Mouse (Mus musculus) adrenal gland, postnatal 25 days (tissue): ENCODE measurements at regions not wholly inside any gene's neighbourhood (a gene's known extent, or its start where the extent isn't known, plus 50 kb on each side); places are given as distances from the start of the nearest gene placed in this dataset.
A peak's percentile ranks its signal among the peaks of the same experiment; 100 is the strongest.
"Not testable (repeated sequence)": the region's sequence is repeated elsewhere in the genome, so short reads cannot be mapped to it uniquely, and the experiment has no call there.

Experiments
- DNase-seq: peaks from one replicate; pipeline ENCODE4 v3.0.0; 2021; ENCODE audit warnings: mixed read lengths

DNA sequence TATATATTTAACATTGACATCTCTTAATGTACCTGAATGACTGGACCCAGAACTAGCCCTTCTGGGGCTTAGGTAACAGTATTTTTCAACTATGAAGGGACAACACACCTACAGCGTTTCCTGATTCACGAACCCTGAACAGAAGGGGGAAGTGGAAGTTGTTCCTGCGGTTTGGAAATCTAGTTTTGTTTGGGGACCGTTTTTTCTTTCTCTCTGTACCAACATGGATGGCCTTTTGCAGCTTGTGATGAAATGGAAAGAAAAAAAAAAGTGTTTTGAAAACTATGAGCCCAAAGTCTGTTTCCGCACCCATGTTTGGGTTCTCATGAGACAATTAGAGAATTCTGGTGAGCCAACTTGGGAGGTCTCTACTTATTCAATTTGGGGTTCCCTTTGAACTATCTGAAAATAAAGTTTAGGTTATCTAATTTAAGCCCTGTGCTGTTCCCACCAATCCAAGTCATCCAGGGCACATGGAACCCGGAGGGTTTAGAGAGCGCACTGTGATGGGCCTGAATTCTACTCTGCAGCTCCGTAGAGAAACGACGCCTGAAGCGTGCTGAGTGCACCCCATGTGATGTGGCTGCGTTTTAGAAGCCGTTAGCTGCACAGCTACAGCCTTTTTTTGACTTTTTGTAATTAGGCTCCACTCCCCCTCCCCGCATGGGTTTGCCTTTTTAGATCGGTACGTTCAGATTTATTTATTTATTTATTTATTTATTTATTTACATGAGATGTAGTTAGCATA, 137.0 kb upstream of the Rapgef5 start:
- DNase-seq, result no peak

DNA sequence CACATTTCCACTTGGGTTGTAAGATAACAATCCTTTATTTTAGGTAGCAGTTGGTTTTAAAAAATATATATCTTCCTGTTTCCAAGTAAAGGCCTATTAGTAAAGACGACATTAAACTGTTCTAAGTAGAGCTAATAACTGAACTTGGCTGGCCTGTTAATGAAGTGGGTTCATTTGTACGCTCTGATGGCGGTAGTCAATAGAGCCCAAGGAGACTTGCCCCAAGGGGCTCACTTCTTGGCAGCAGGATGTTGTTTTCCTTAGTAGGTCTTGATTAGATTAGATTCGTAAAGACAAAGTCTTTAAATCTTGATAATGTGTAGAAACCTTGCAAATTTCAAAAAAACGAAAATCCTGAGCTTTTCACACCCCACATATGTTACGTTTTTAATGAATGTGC, 135.4 kb upstream of the Rapgef5 start:
- DNase-seq, result no peak

DNA sequence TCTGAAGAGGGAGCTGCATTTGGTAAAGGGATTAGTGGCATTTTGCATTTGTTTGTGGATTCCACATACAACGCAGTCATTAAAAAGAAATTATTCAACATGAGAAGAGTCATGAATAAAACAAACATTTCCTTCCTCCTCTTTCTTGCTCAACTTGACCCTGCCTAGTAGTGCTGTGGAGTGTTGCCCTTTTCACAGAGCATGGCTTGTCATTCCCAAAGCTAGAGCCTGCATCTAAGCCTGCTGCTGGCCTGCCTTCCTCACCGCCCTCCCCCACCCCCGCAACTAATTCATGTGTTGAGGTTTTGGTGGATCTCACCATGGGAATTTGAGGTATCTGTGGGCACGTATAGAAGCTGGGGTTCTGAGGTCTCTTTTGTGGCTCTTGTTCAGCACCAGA, 133.6 kb upstream of the Rapgef5 start:
- not testable (repeated sequence) for DNase-seq

DNA sequence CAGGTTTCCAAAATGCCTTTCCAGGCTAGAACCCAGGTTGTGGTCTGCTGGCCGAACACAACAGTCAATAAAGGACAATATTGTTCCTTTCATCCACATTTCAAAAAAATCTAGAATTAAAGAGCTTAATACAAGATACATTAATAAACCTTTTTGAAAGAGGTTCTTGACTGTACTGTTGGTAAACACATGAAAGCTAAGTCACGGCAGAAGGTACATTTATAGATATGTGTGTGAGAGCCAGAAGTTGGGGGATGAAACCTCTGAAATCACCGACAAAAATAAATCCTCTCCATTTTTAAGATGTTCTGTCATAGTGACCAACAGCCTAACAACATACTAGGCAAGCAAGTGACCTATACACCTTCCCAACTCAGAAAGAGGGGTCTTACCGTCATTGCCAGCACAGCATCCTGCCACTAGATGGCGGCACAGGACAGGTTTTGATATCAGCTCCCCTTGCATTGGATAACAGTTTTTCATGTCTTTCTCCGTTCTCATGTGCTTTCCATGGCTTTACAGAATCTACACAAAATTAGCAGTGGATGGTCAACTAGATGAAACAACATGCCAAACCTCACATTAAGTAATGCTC, 131.1 kb upstream of the Rapgef5 start:
- DNase-seq, result peak; percentile 85

DNA sequence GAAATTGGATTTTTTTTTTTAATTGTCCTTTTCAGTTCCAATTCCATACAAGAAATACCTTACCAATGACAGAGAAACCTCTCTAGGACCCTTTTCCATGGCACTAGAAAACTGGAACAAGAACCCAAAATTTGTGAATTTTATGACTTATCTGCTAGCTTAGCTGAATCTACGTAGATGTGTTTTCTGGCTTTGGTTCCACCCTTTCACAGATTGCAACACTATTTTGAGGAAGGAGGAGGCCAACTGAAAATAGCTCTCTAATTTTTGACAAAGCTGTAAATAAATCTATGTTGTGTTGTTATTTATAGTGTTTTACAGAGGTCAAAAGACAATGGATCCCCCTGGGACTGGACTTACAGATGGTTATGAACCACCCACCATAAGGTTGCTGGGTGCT, 130.6 kb upstream of the Rapgef5 start:
- DNase-seq, result no peak

DNA sequence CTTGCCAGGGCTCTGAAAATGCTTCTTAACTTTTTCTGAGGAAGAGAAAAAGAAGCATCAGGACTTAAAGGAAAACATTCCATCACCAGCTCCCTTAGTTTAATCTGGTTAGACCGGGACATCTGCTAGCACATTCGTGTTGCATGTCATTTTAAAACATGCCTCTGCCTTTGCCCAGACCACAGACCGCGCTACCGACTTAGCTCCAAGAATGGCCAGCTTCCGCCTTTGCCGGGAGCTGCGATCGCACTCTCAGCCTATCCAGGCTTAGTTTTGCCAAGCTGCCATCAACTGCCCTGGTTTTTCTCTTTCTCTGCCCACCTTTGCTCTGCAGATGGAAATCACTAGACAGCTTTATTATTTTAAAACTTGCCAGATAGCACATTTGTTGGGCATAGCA, 129.3 kb upstream of the Rapgef5 start:
- DNase-seq, result no peak

- DNase-seq, result peak; percentile 76
Measured at GRCm38 (mm10) chr12:117389516-117390347, 126.5 kb upstream of the Rapgef5 start.

GRCm38 (mm10) chr12:117397512-117397911, 118.8 kb upstream of the Rapgef5 start:
- no peak for DNase-seq

DNA sequence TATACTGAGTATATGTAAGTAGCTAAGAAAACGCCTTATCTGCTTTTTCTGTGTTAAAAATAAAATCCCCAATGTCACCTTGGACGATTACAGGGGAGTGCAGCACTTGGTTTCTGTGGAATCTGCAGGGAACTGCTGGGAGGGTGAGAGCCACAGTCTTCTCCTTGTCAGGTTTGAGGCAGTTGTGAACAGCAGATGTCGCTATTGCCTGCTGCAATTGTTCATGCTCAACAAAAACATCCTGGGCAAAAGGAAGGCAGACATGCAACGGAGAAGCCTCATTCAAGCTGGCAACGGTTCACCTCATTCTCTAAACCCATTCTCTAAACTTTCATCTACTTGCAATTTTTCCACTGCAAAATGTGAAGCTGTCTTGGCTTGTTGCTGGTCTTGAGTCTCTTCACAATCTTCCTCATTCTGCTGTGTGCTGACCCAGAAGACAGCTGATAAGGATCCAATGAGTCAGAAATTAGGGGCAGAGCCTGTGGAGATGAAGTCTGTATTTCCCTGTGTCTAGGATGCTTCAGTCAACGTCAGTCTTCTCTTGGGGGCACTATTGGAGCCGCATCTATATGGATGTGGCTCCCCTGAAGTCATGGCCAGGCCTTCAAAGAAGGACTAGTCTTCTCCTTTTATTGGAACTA, 112.6 kb upstream of the Rapgef5 start:
- DNase-seq, result peak; percentile 64

- DNase-seq, result peak; percentile 20
Measured at GRCm38 (mm10) chr12:117404157-117404752, 112.0 kb upstream of the Rapgef5 start.

DNA sequence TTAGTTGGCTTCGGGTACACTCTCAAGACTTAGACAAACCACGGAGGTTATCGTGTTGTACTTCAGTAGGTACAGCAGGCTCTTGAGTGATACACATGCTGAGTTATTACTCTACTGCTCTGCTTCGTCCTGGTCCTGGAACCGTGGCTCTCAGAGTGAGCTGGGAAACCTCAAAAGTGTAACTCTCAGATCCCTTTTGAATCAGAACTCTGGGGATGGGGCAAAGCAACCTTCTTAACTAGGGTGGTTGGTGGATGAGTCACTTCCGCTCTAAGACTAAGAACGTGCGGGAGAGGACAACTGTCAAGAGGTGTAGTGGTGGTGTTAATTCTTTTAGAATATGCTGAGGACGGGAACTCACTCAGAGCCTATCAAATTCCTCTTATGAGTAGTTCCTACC, 109.4 kb upstream of the Rapgef5 start:
- no peak for DNase-seq

DNA sequence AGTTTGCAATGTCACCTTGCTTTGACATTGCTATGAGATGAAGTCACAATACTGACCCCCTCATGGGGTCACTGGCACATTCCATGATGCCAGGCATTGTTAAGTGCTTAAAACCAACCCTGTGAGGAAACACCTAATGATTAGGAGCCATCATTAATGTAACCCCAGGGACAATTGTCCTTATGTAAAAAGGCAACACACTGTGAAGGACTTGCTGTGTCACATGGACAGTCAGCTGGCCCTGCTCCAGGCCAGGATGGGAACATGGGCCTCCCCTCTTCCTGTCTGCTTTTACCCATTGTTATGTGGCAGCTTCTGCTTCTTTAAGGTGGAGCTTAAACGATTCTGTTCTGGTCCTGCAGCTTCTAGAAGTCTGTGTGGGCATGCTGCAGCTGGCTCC, 105.7 kb upstream of the Rapgef5 start:
- DNase-seq, result peak; percentile 31

DNA sequence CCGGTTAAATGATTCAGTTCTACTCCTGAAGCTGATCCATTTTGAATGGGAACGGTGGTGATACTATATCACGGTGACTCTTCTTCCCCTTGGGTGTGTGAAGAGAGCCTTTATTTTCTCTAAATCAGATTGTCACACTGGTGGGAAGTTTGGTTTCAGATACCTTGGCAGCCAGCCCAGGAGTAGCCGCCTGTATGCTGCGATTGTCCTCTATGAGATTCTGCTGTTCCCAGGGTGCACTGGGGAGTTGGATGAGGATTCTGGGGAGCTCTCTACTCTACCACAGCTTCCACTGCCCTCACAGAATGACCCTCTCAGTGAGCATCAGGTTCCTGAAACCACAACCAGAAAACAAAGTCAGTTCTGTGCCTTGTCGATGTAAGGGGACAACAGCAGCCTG, 104.0 kb upstream of the Rapgef5 start:
- peak; percentile 29 for DNase-seq

DNA sequence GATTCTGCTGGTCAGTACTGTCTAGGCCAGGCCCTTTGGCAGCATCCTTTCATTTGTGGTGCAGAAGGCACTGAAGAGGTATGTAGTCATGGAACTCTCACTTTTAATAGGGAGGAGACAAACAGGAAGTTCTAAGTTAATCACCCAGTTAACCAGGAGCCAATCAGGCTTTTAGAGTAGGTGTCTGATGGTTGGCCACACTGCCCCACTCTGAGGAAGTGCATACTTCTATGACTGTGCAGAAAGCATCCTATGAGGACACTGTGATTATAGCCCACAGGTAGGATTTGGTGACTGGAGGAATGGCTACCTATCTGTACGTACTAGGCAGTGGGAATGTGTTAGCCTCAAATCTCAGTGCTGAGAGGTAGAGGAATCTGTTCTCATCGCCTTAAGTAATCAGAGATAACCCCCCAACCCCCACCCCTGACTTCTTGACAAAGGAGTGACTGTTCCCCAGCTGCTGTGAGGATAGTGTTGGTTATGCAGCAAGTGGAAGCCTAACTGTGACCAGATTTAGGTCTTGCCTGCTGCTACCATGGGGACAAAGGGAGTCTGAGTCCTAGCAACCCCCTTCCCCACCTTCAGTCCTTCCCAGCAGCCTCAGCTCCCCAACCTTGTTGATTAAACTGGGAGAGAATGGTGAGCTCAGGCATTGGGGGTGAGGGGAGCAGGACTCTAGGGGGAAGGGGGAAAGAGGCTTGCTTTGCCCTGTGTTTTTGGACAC, 103.3 kb upstream of the Rapgef5 start:
- no peak for DNase-seq

GRCm38 (mm10) chr12:117414020-117414419, 102.3 kb upstream of the Rapgef5 start:
- no peak for DNase-seq

- no peak for DNase-seq
Measured at GRCm38 (mm10) chr12:117415146-117415545, 101.1 kb upstream of the Rapgef5 start.

- no peak for DNase-seq
Measured at GRCm38 (mm10) chr12:117417991-117418390, 98.3 kb upstream of the Rapgef5 start.

- DNase-seq, result no peak
Measured at GRCm38 (mm10) chr12:117422315-117422978, 93.8 kb upstream of the Rapgef5 start.

- no peak for DNase-seq
Measured at GRCm38 (mm10) chr12:117425363-117426031, 90.8 kb upstream of the Rapgef5 start.

DNA sequence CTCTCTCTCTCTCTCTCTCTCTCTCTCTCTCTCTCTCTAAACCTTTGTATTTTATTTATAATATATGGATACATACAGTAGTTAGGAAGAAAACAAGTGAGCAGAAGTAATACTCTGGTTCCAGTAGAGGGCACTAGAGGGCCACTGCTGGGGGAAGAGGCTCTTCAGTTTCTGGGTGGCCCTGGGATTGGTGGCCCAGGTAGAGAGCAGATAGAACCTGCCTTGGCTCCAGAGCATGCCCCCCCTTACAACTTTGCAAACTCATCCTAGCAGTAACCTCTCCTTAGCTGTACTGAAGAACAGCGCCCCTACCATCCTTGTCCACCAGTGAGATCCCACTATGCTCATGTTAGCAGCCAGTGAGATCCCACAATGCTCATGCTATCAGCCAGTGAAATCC, 88.8 kb upstream of the Rapgef5 start:
- DNase-seq, result peak; percentile 47
